Mouse (Mus musculus) left cerebral cortex, adult 2 months (tissue): ENCODE results near the gene Cmip. TPM values are rescaled to one million over a fixed set of nuclear protein-coding genes. Genes with fewer than 3 reads are reported as not detected.

Source experiments
- DNase-seq, 2 experiments: peaks; one replicate each; pipeline ENCODE4 v3.0.0; 2021 to 2022; ENCODE audit warnings: low spot score in 2 of 2, mixed read lengths in 1 of 2; ENCODE audit errors: extremely low spot score in 1 of 2
- H3K27ac ChIP-seq: fragments of 200-600 bp; 2 replicates; pipeline ENCODE4 v1.8.1; 2022
- H3K4me3 ChIP-seq: fragments of 200-600 bp; 2 replicates; pipeline ENCODE4 v1.8.1; 2022
- CTCF ChIP-seq: fragments of 200-600 bp; IDR thresholded peaks from 2 replicates; pipeline ENCODE4 v1.8.1; 2022; ENCODE audit warnings: antibody characterized with exemption, mild to moderate bottlenecking, moderate library complexity
- intact Hi-C: fragments of 180-260 bp; cut with DNase I; formaldehyde crosslinking; loops from one replicate; pipeline ENCODE4 v1.15.1; 2025
- total RNA-seq, 2 experiments: library from RNA; stranded (reverse); gene quantifications; 2 replicates each; pipeline ENCODE4 v1.2.3; 2021

The Cmip gene
- total RNA-seq, 2 experiments from 2014 or later, result 339 to 342 TPM

DNA sequence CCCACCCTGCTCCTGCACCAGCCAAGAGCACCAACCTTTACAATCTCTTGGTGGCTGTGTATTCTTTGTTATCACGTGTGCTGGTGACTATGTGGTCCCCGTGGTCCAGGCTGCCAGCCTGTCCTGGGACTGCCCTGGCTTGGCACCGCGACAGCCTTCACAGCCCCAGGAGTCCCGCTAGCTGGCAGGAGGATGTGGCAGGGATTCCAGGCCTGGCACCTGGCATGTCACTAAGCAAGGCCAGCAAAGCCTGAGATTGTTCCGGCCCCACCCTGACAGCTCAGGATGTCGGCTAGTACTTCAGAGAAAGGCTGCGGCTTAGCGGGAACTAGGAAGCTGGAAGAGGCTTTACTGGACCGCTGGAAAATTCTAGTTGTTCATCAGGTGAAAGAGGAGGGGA is 106.4 kb downstream of the Cmip start:
- Histone ChIP-seq H3K4me3 (no peak overlapping the region), H3K27ac (no peak overlapping the region)
- DNase-seq, result no peak
- intact Hi-C loops, result no loop called here
- TF ChIP-seq CTCF, result no peak

DNA sequence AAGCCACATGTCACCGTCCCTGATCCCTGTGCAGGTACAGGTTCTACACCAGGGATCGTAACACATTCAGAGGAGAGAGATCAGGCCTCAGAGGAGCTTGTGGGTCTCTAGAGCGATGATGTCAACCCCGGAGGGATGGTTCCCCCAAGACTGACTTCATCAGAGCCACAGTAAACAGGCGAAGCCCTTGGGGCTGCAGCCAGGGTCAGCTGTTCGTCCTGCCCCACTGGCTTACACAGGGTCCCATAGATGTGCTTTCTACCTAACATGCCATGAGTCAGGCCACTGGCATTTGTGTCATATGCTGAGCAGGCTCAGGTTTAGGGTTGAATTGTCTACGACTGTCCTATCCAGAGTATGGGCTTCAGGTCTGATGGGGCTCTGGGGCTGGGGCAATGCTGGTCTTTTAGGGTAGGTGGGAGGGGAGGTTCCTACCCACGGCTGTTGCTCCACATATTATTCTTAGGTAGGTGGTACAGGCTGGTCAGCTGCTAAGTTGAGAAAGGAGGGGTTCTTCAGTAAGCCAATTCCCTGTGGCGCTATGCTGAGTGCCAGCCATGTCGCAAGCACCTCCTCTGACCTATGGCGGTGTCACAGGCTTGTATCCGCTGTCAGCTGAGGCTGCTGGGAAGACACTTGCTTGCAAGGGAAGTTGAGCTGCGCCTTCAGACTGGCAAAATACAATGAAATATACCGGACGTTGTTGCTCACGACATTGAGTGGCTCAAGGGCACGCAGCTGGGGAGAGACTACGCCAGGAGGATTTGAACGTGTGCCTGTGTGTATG is 107.7 kb downstream of the Cmip start:
- intact Hi-C loops, result loop anchor here (5.0 kb wide), 1 partner anchor 103 kb away; no protein-coding TSS in a partner anchor
- Histone ChIP-seq H3K4me3 (no peak overlapping the region), H3K27ac (no peak overlapping the region)
- DNase-seq, result no peak
- TF ChIP-seq CTCF, result no peak

DNA sequence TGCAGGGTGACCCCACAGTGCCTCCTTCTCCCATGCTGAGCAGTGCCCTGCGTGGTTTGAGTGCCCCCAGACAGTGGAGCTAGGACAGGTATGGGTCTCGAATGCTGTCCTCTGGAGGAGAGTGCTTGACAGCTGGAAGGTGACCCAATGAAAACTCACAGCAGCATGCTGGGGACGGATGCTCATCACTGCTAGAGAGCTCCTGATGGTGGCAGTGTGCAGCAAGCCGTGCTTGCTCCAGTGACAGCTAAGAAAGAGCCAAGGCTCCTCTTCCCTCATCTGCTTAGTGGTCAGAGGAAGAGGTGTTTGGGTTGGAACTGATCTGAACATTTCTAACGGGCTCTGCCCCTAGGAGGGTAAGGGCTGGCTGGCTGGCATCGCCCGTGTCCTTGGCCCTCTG is 109.6 kb downstream of the Cmip start:
- DNase-seq, result no peak

DNA sequence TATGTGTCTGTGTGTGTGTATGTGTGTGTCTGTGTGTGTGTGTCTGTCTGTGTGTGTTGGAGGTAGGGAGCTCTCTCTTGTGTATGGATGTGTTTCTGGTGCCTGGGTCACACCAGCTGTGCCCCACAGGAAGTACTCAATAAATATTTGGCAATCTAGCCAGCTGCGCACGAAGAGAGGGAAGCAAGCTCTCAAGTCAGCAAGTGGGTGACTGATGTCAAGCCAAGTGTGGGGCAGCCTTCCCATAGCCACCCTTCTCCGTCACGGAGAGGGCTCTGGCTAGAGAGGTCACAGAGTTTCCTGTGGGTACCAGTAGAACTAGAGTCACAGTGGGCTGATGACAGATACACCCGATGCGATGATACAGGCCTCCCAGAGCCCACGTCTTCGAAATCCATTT is 110.6 kb downstream of the Cmip start:
- intact Hi-C loops, result loop anchor here (5.0 kb wide), 1 partner anchor 100 kb away; no protein-coding TSS in a partner anchor
- Histone ChIP-seq H3K27ac (no peak overlapping the region), H3K4me3 (no peak overlapping the region)
- TF ChIP-seq CTCF, result no peak
- DNase-seq, result no peak

More for the DNA sequence above, 109.6 kb downstream of the Cmip start:
- no peak overlapping the region for H3K27ac ChIP-seq
- H3K4me3 ChIP-seq, result no peak overlapping the region
- intact Hi-C loops, result loop anchor here (5.0 kb wide), 1 partner anchor 101 kb away; no protein-coding TSS in a partner anchor
- peak; percentile 65 for TF ChIP-seq CTCF

DNA sequence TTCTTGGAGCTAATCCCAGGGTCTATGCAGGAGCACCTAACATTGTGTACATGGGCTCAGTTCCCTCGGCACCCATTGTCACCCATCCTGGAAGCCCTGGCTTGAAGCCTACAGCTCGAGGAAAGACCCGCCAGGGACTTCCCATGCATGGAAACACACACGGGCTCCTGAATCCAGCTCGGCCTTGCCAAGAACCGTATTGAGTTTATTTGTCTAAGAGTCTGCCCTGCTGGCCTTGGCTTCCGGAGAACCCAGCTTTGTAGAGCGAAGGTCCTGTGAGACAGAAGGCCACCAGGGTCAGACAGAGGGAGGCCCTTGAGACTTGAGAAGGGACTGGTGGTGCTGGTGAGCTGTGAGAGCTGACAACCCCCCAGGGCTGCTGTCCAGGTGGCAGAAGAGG is 111.9 kb downstream of the Cmip start:
- Histone ChIP-seq H3K4me3 (no peak overlapping the region), H3K27ac (no peak overlapping the region)
- intact Hi-C loops, result loop anchor here (5.0 kb wide), 1 partner anchor 99 kb away; no protein-coding TSS in a partner anchor
- no peak for DNase-seq
- TF ChIP-seq CTCF, result no peak

DNA sequence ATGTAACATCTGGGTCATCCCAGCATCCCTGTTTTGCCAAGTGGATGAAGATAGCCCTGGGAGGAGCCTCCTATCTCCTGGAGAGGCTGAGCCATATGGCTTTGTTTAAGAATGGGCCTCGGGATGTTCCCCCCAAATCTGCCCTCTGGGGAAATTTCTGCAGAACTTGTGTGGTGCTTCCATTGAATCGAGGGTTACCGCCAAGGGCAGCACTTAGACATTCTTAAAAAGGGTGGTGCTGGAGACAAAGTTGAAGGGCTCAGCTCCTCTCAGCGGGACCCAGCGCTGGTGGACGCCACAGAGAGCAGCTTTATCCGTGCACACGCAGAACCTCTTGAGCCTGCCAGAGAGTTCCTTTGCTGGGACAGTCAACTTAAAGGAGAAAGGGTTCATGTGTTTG is 113.1 kb downstream of the Cmip start:
- Histone ChIP-seq H3K4me3 (no peak overlapping the region), H3K27ac (no peak overlapping the region)
- no peak for DNase-seq
- TF ChIP-seq CTCF, result no peak
- intact Hi-C loops, result no loop called here

DNA sequence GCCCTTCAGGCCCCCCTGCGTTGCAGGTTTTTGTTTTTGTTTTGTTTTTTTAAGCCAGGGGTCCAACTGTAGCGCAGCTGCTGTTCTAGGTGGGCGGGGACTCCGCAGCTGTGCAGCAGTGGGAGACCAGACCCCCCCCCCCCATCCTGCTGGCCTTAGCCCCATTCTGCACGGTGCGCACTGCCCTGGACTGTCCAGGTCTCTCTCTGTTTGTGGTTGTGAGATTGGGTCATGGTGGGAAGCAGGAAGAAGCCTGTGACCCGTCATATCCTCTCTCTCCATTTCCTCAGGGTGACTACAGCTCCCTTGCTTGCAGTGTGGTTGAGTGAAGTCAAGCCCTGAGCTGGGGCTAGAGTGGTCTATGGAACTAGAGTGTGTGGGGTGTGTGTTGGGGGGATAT is 114.3 kb downstream of the Cmip start:
- no peak for DNase-seq
- Histone ChIP-seq H3K4me3 (no peak overlapping the region), H3K27ac (no peak overlapping the region; the same call in 1 of the 2 replicates)
- intact Hi-C loops, result no loop called here
- no peak for TF ChIP-seq CTCF

DNA sequence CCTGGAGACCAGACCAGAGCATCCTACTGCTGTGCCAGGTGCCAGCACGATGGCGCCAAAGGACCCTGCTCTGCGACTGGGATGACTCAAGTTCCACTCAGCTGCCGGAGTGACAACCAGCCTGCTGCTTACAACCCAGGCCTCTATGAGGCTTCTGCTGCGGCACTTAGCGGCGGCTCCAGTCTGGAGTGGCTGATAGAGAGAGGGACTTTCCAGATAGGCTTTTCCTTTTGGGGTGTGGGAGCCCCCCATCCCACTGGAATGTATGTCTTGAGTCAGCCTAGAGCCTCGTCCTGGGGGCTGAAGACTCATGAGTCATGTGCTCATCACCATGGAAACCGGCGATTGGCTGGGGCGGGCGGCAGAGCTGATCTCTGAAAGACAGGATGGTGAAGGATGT is 115.2 kb downstream of the Cmip start:
- Histone ChIP-seq H3K4me3 (no peak overlapping the region; the same call in 1 of the 2 replicates), H3K27ac (peak overlapping the region; percentile 65)
- DNase-seq, result peak; percentile 65 to 68
- TF ChIP-seq CTCF, result no peak; the same call in 1 of the 2 replicates
- intact Hi-C loops, result no loop called here

DNA sequence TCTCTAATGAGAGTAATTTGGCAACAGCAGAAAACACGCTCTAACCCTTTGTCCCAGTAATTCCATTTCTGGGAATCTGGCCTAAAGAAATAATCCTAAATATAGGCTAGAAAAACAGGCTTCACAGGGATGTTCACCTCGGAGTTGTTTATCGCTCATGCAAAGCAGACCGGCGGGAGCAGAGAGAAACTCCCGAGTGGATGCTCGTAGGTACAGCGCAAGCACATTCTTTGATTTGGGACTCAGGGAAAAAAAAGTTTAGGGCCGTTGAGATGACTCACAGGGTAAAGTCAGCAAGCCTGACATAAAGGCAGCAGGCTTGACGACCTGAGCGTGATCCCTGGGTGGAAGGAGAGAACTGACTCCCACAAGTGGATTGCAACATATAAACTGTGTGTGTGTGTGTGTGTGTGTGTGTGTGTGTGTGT is 116.2 kb downstream of the Cmip start:
- DNase-seq, result no peak
- Histone ChIP-seq H3K27ac (peak overlapping the region; percentile 65; the same call in 1 of the 2 replicates), H3K4me3 (no peak overlapping the region)
- no peak for TF ChIP-seq CTCF
- intact Hi-C loops, result no loop called here

DNA sequence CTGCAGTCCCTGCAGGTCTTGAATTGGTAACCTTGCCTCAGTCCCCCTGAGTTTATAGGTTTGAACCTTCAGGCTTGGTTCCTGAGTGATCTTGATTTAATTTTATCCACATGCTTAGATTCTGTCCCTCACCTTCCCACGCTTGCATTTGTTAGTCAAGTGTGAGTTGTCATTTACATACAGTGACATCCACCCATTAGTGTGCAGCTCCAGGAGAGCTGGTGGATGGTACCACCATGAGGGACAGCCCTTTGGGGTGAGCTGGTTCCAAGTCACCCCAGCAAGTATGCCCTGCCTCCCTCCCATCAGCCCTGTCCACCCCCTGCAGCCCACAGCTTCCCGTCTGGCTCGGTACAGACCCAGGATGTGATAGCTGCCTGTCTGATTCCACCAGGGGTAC is 117.2 kb downstream of the Cmip start:
- Histone ChIP-seq H3K4me3 (no peak overlapping the region), H3K27ac (peak overlapping the region; percentile 76)
- DNase-seq, result no peak
- no peak for TF ChIP-seq CTCF
- intact Hi-C loops, result no loop called here

DNA sequence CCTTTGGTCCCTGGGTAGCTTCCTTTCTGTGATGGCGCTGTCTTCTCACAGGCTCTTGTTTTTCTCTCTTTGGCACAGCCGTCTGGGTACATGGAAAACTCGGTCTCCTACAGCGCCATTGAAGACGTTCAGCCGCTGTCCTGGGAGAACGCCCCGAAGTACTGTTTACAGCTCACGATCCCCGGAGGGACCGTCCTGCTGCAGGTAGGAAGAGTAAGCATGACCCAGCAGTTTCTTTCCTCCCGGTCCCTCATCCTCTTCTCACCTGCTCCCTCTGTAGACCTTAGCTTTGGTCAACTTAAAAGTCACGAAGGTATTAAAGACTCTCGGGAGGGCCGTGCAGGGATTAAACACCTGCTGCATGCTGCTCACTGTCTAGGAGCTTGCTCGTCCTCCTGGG is 120.1 kb downstream of the Cmip start:
- intact Hi-C loops, result no loop called here
- TF ChIP-seq CTCF, result no peak
- no peak for DNase-seq
- Histone ChIP-seq H3K4me3 (no peak overlapping the region), H3K27ac (peak overlapping the region; percentile 32; the same call in 1 of the 2 replicates)

DNA sequence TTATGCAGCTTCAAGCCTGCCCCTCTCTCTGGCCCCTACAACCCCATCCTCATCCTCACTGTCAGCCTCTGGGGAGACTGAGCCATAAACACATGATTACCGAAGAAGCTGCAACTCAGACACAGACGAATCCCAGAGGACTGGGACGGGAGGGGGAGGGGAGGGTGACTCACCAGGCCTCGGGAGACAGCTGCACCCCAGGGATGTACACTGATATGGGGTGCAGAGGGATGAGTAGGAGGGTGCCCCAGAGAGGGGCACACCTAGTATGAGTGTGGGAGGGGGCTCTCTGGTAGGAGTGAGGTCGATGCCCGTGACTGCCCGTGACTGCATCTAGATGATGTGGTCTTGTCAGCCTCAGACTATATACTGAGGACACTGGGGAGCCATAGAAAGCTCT is 121.8 kb downstream of the Cmip start:
- Histone ChIP-seq H3K4me3 (no peak overlapping the region), H3K27ac (peak overlapping the region; percentile 92)
- no peak for TF ChIP-seq CTCF
- intact Hi-C loops, result loop anchor here (1.0 to 2.0 kb wide), 2 partner anchors 122 to 154 kb away; partner anchors contain the start of gene Cmip
- DNase-seq, result peak; percentile 49 to 55
